Mouse (Mus musculus): ENCODE results near the gene Dars. TPM values are rescaled to one million over a fixed set of nuclear protein-coding genes. Genes with fewer than 3 reads are reported as not detected.

Gene Dars
- total RNA-seq (2023), result 10 to 100 TPM; 39.5 to 41.7 TPM

GRCm38 (mm10) chr1:128416584-128417532 lies at the start of gene Dars:
TSS of gene Dars (minus strand) at chr1:128417368.

GRCm38 (mm10) chr1:128359554-128360376 lies 57.4 kb downstream of the Dars start, which contains the start of gene Mcm6:
TSS of gene Mcm6 (minus strand) at chr1:128359664.

GRCm38 (mm10) chr1:128328218-128328617 lies 89.0 kb downstream of the Dars start, which contains the start of gene Lct:
TSS of gene Lct (minus strand) at chr1:128328318.

Other genes starting within 250 kb of the Dars start
- gene Ubxn4, start 173.4 kb downstream of the Dars start, total RNA-seq (2023), result 10 to 100 TPM; 66.6 to 73.3 TPM
- not detected for gene Lct, start 89.0 kb downstream of the Dars start, total RNA-seq (2023)
- 10 to 100 TPM; 11.8 to 15.7 TPM for gene Mcm6, start 57.7 kb downstream of the Dars start, total RNA-seq (2023)
- 100 to 1,000 TPM; 638 to 684 TPM for gene Cxcr4, start 174.9 kb upstream of the Dars start, total RNA-seq (2023)

Data from monocyte, adult 59 days (primary cell).